Mouse (Mus musculus) small intestine, adult 2 months (tissue): ENCODE results near the gene Gm17174. TPM values are rescaled to one million over a fixed set of nuclear protein-coding genes. Genes with fewer than 3 reads are reported as not detected.
"Not testable (repeated sequence)": the region's sequence is repeated elsewhere in the genome, so short reads cannot be mapped to it uniquely, and the experiment has no call there.

Source experiments
- H3K27ac ChIP-seq: fragments of 200-500 bp; 2 replicates; pipeline ENCODE4 v1.5.1; 2012; ENCODE audit warnings: low read depth, low read length, control low read depth, inconsistent platforms; ENCODE audit not compliant: insufficient read depth
- H3K27me3 ChIP-seq: fragments of 200-500 bp; 2 replicates; pipeline ENCODE4 v1.6.1; 2012; ENCODE audit warnings: mild to moderate bottlenecking, moderate library complexity, low read length, inconsistent platforms; ENCODE audit not compliant: control insufficient read depth, insufficient read depth
- H3K36me3 ChIP-seq: fragments of 200-500 bp; 2 replicates; pipeline ENCODE4 v1.6.1; 2012; ENCODE audit warnings: mild to moderate bottlenecking, low read length, control low read depth, inconsistent platforms; ENCODE audit not compliant: control insufficient read depth, insufficient read depth
- H3K4me1 ChIP-seq: fragments of 200-500 bp; 2 replicates; pipeline ENCODE4 v1.6.1; 2012; ENCODE audit warnings: low read length, inconsistent platforms, mixed read lengths; ENCODE audit not compliant: control insufficient read depth, insufficient read depth, insufficient read length
- H3K4me3 ChIP-seq: fragments of 200-500 bp; 2 replicates; pipeline ENCODE4 v1.5.1; 2012; ENCODE audit warnings: low read depth, mild to moderate bottlenecking, control low read depth, inconsistent platforms, low read length, moderate library complexity
- CTCF ChIP-seq: fragments of 200-500 bp; IDR thresholded peaks from 2 replicates; pipeline ENCODE4 v1.5.1; 2012; ENCODE audit warnings: low read depth, mild to moderate bottlenecking, control low read depth, inconsistent platforms, low read length, moderate library complexity, mixed read lengths; ENCODE audit not compliant: insufficient replicate concordance, insufficient read length; ENCODE audit errors: extremely low read depth
- POLR2A ChIP-seq: fragments of 200-500 bp; IDR thresholded peaks from 2 replicates; pipeline ENCODE4 v1.6.1; 2012; ENCODE audit warnings: low read depth, mild to moderate bottlenecking, control low read depth, inconsistent platforms, low read length, moderate library complexity
- WGBS: fragments of 180-500 bp; shearing (Covaris S2); methylation state at CpG from one replicate; pipeline ENCODE4 v1.1.7; 2018; 5-methylcytosine and 5-hydroxymethylcytosine counted together
- polyA plus RNA-seq: library from polyadenylated mRNA; depleted of rRNA; stranded (reverse); fragments of >200 nt; gene quantifications from 2 replicates; pipeline ENCODE4 v1.2.3, GENCODE M21; 2012; rRNA removed

Gm17174 gene
- not detected in 2 replicates for polyA plus RNA-seq

GRCm38 (mm10) chr14:51592039-51592438, at the start of gene Gm17174:
TSS of gene Gm17174 (minus strand) at chr14:51592139.
- H3K27me3 ChIP-seq, H3K4me1 ChIP-seq, H3K27ac ChIP-seq, H3K36me3 ChIP-seq, H3K4me3 ChIP-seq: not testable (repeated sequence)
- WGBS, result 94% methylated on average over 4 of the region's 4 CpGs

GRCm38 (mm10) chr14:51635566-51635965, 43.6 kb upstream of the Gm17174 start, which contains the start of gene Gm4181:
TSS of gene Gm4181 (minus strand) at chr14:51635666.
- not testable (repeated sequence) for H3K27me3 ChIP-seq, H3K36me3 ChIP-seq, H3K27ac ChIP-seq, H3K4me1 ChIP-seq, H3K4me3 ChIP-seq
- 87% methylated on average over 1 of the region's 1 CpGs for WGBS

GRCm38 (mm10) chr14:51632426-51632825, 40.5 kb upstream of the Gm17174 start:
- H3K27me3 ChIP-seq, H3K36me3 ChIP-seq, H3K4me3 ChIP-seq, H3K4me1 ChIP-seq, H3K27ac ChIP-seq: not testable (repeated sequence)
- 97% methylated on average over 1 of the region's 1 CpGs for WGBS

GRCm38 (mm10) chr14:51611210-51611609, 19.3 kb upstream of the Gm17174 start, which contains the start of gene Gm17078:
TSS of gene Gm17078 (minus strand) at chr14:51611310.
- no peak for TF ChIP-seq POLR2A
- TF ChIP-seq CTCF, result no peak
- Histone ChIP-seq H3K27ac (no peak within 1 kb of the TSS), H3K27me3 (no peaks in the 10 kb centered on the region), H3K36me3 (no peaks in the 10 kb centered on the region), H3K4me3 (no peak within 1 kb of the TSS), H3K4me1 (no peaks in the 10 kb centered on the region)
- 81% methylated on average over 1 of the region's 1 CpGs for WGBS

- H3K4me3 ChIP-seq, H3K27me3 ChIP-seq: not testable (repeated sequence)
- WGBS, result 88% methylated on average over 2 of the region's 2 CpGs
These were observed 18.0 kb downstream of the Gm17174 start, which contains the start of gene Gm17175 for GRCm38 (mm10) chr14:51573963-51574362. TSS of gene Gm17175 (minus strand) at chr14:51574063.

GRCm38 (mm10) chr14:51552490-51552889, 39.4 kb downstream of the Gm17174 start, which contains the start of gene Gm5622:
TSS of gene Gm5622 (plus strand) at chr14:51552790.
- H3K27me3 ChIP-seq, result no peaks in the 10 kb centered on the region
- no peak for TF ChIP-seq POLR2A
- no peak within 1 kb of the TSS for H3K4me3 ChIP-seq
- no peaks in the 10 kb centered on the region for H3K36me3 ChIP-seq
- WGBS, result 94% methylated on average over 4 of the region's 4 CpGs
- H3K4me1 ChIP-seq, result no peaks in the 10 kb centered on the region
- H3K27ac ChIP-seq, result no peak within 1 kb of the TSS

More at GRCm38 (mm10) chr14:51573963-51574362, 18.0 kb downstream of the Gm17174 start, which contains the start of gene Gm17175:
- H3K36me3 ChIP-seq, H3K27ac ChIP-seq, H3K4me1 ChIP-seq: not testable (repeated sequence)

Other genes with a start within 250 kb of the Gm17174 start
- not detected in 2 replicates for gene Gm7247, start 230.4 kb downstream of the Gm17174 start, polyA plus RNA-seq
- gene Vmn2r88, start 181.3 kb downstream of the Gm17174 start, polyA plus RNA-seq, result not detected in 2 replicates
- not detected in 2 replicates for gene Vmn2r89, start 140.3 kb downstream of the Gm17174 start, polyA plus RNA-seq
- gene Gm5622, start 39.3 kb downstream of the Gm17174 start, polyA plus RNA-seq, result not detected in 2 replicates
- not detected in 2 replicates for gene Gm17175, start 18.1 kb downstream of the Gm17174 start, polyA plus RNA-seq
- not detected in 2 replicates for gene Gm17078, start 19.2 kb upstream of the Gm17174 start, polyA plus RNA-seq
- gene Gm4181, start 43.5 kb upstream of the Gm17174 start, polyA plus RNA-seq, result not detected in 2 replicates
- not detected in 2 replicates for gene Gm17079, start 103.3 kb upstream of the Gm17174 start, polyA plus RNA-seq
- gene Gm5800, start 125.0 kb upstream of the Gm17174 start, polyA plus RNA-seq, result not detected in 2 replicates
- gene Ang4, start 181.5 kb upstream of the Gm17174 start, polyA plus RNA-seq, result 46.7 and 466 TPM in 2 replicates
- 0.13 TPM in 1 of 2 replicates, not detected in the other for gene AY358078, start 207.9 kb upstream of the Gm17174 start, polyA plus RNA-seq